Comparison of ENCODE assay signal across 29 mouse cellular contexts in the genomic region with DNA sequence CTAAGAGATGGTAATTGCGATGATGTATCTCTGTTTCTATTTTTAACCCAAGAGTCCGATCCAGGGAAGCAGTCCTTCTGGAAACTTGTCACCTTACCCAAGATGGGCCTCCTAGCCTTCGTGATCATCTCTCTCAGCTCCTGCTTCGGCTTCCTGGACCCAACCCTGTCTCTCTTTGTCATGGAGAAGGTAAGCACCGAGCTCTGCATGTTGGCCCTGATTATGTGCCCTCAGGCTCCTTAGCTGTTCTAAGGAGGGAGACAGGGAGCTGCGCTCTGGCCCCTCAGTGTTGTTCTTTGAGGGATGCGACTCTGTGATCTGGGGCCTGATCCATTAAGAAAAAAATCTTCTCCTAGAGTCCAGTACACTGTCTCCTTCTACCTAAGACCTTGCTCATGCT. TPM values are rescaled to one million over a fixed set of nuclear protein-coding genes. Genes with fewer than 3 reads are reported as not detected.
DNase-seq lines count a peak whose midpoint lies in the region; ATAC-seq lines count a peak whose summit lies in the region.
"Had no signal": no experiment of that assay in that cellular context is flagged by ENCODE, and none has a peak within 500 bp of the region (broad histone marks: within the 10 kb centered on the region; RNA-seq: fewer than 3 reads in every experiment).

No protein-coding gene starts in this region.

- no peak for ATAC-seq in heart, embryonic 12.5 days (ENCODE audit: insufficient number of reproducible peaks, low FRiP score)
- ATAC-seq in heart, embryonic 14.5 days (ENCODE audit: insufficient number of reproducible peaks, insufficient read depth, low FRiP score, low read depth) = 0 out of 2 replicates have a peak, but pooled peaks have one; percentile 13
- ATAC-seq: activated CD4-positive, CD25-positive, alpha-beta regulatory T cell, adult 4 months; CD4-positive, CD25-positive, alpha-beta regulatory T cell, adult 4 months had no signal

- intact Hi-C loops in heart, postnatal 10 days (cut with DNase I) = loop anchor here (1.0 to 10.0 kb wide), 4 partner anchors 161 to 489 kb away; no protein-coding TSS in a partner anchor

- no peak overlapping the region for H3K4me3 ChIP-seq in heart, embryonic 12.5 days
- H3K4me3 ChIP-seq in heart, embryonic 14.5 days (ENCODE audit: control insufficient read depth in 1 of 2, insufficient read depth in 1 of 2, low read depth in 1 of 2, low read length in 2 of 2) = no peak overlapping the region
- H3K4me3 ChIP-seq in heart, embryonic 10.5 days = no peak overlapping the region
- H3K4me3 ChIP-seq: embryonic facial prominence, embryonic 13.5 days; embryonic facial prominence, embryonic 15.5 days; erythroblast, embryonic 14.5 days; forebrain, embryonic 10.5 days; forebrain, embryonic 12.5 days had no signal

- H3K9ac ChIP-seq in heart, embryonic 12.5 days = peak overlapping the region; percentile 12; the same call in 1 of the 2 replicates
- no peak overlapping the region for H3K9ac ChIP-seq in heart, embryonic 14.5 days (ENCODE audit: low read length)
- H3K9ac ChIP-seq: embryonic facial prominence, embryonic 13.5 days; embryonic facial prominence, embryonic 15.5 days; forebrain, embryonic 12.5 days had no signal

- no peaks in the 10 kb centered on the region for H3K9me3 ChIP-seq in heart, embryonic 12.5 days (replicated peaks)
- H3K9me3 ChIP-seq in heart, embryonic 14.5 days (ENCODE audit: control insufficient read depth, low read length) = no peaks in the 10 kb centered on the region
- H3K9me3 ChIP-seq in heart, embryonic 10.5 days = no peaks in the 10 kb centered on the region
- H3K9me3 ChIP-seq: embryonic facial prominence, embryonic 13.5 days; embryonic facial prominence, embryonic 15.5 days; forebrain, embryonic 10.5 days; forebrain, embryonic 12.5 days had no signal

- no peak overlapping the region for H3K4me2 ChIP-seq in heart, embryonic 12.5 days
- H3K4me2 ChIP-seq in heart, embryonic 14.5 days (ENCODE audit: low read length) = no peak overlapping the region
- H3K4me2 ChIP-seq: embryonic facial prominence, embryonic 13.5 days; embryonic facial prominence, embryonic 15.5 days; forebrain, embryonic 12.5 days had no signal

- H3K4me1 ChIP-seq in heart, embryonic 12.5 days (replicated peaks) = 0 out of 2 replicates have a peak, but pooled peaks cover 3% of the 10 kb centered on the region
- H3K4me1 ChIP-seq in heart, embryonic 14.5 days (ENCODE audit: control insufficient read depth in 2 of 2, insufficient read depth in 2 of 2, low read length in 2 of 2) = no peaks in the 10 kb centered on the region; a peak in 1 of 4 replicates
- H3K4me1 ChIP-seq in heart, embryonic 10.5 days = 0 out of 2 replicates have a peak, but pooled peaks cover 5% of the 10 kb centered on the region
- H3K4me1 ChIP-seq: embryonic facial prominence, embryonic 13.5 days; embryonic facial prominence, embryonic 15.5 days had no signal

- WGBS in heart, embryonic 12.5 days = 68% methylated on average over 7 of the region's 7 CpGs
- WGBS in heart, embryonic 14.5 days = 61% methylated on average over 7 of the region's 7 CpGs
- 66% methylated on average over 7 of the region's 7 CpGs for WGBS in heart, embryonic 10.5 days

- H3K36me3 ChIP-seq in heart, embryonic 12.5 days = peaks cover 24% of the 10 kb centered on the region
- peaks cover 18% of the 10 kb centered on the region for H3K36me3 ChIP-seq in heart, embryonic 14.5 days (ENCODE audit: control insufficient read depth, insufficient read depth, low read length)
- peaks cover 8% of the 10 kb centered on the region; the same call in 1 of the 2 replicates for H3K36me3 ChIP-seq in heart, embryonic 10.5 days

- no peak for DNase-seq in heart, postnatal 10 days
- no peak for DNase-seq in heart, embryonic 10.5 days (ENCODE audit: low spot score)
- DNase-seq in adrenal gland, postnatal 36 days = no peak
- DNase-seq: adrenal gland, adult 8-10 months; adrenal gland, postnatal 14 days; B cell, adult 2 months; cerebellum, adult 11 months; cerebellum, adult 18-20 months; cerebellum, adult 8-10 months; cerebellum, adult 9-11 months; cerebellum, postnatal 14 days; cerebellum, postnatal 36 days; embryo, embryonic 11 days had no signal

- H3K27me3 ChIP-seq in heart, embryonic 12.5 days (replicated peaks) = no peaks in the 10 kb centered on the region
- no peaks in the 10 kb centered on the region for H3K27me3 ChIP-seq in heart, embryonic 14.5 days (ENCODE audit: control insufficient read depth, insufficient read depth, low read length)
- H3K27me3 ChIP-seq in heart, embryonic 10.5 days (ENCODE audit: insufficient read depth, poor library complexity, severe bottlenecking) = no peaks in the 10 kb centered on the region
- H3K27me3 ChIP-seq: CH12.LX; embryonic facial prominence, embryonic 13.5 days; embryonic facial prominence, embryonic 15.5 days; forebrain, embryonic 12.5 days had no signal

- H3K27ac ChIP-seq in heart, embryonic 12.5 days (ENCODE audit: poor library complexity, severe bottlenecking) = no peak overlapping the region
- no peak overlapping the region for H3K27ac ChIP-seq in heart, embryonic 14.5 days (replicated peaks in 1 of 2; ENCODE audit: control insufficient read depth in 1 of 2, insufficient read depth in 1 of 2, low read depth in 2 of 2, low read length in 2 of 2)
- H3K27ac ChIP-seq in heart, embryonic 10.5 days = no peak overlapping the region
- H3K27ac ChIP-seq: embryonic facial prominence, embryonic 13.5 days; embryonic facial prominence, embryonic 15.5 days; forebrain, embryonic 10.5 days; forebrain, embryonic 12.5 days had no signal

RNA-seq across cellular contexts. Expression of gene Slc18b1, which starts 19.5 kb away (rescaled TPM):
- polyA plus RNA-seq in heart, embryonic 12.5 days (2016; fragmentation: Nextera tagmentation; extraction: Ambion mirVana) = 6.6 and 9.5 TPM in 2 replicates
- total RNA-seq in heart, postnatal 10 days (2021) = 10 to 100 TPM; 13.1 to 14.9 TPM
- 9.3 and 11.4 TPM in 2 replicates for polyA plus RNA-seq in heart, embryonic 14.5 days (2014; fragmentation: Nextera tagmentation; extraction: Ambion mirVana)
- polyA plus RNA-seq in heart, embryonic 10.5 days (2016; fragmentation: Nextera tagmentation; extraction: Ambion mirVana) = 5.6 and 7.1 TPM in 2 replicates
- 10 to 100 TPM; 29.5 to 33.6 TPM for total RNA-seq in adrenal gland, postnatal 36 days (2021)
- total RNA-seq: CH12.LX, MEL had no signal
- polyA plus RNA-seq: CD4-positive, CD25-positive, alpha-beta regulatory T cell, adult 4 months had no signal

RNA-seq across cellular contexts. Expression of gene Rps12, which starts 29.2 kb away (rescaled TPM):
- 97.0 and 101 TPM in 2 replicates for polyA plus RNA-seq in heart, embryonic 12.5 days (2016; fragmentation: Nextera tagmentation; extraction: Ambion mirVana)
- 100 to 1,000 TPM; 272 to 393 TPM for total RNA-seq in heart, postnatal 10 days (2021)
- polyA plus RNA-seq in heart, embryonic 14.5 days (2014; fragmentation: Nextera tagmentation; extraction: Ambion mirVana) = 113 and 122 TPM in 2 replicates
- 94.5 and 118 TPM in 2 replicates for polyA plus RNA-seq in heart, embryonic 10.5 days (2016; fragmentation: Nextera tagmentation; extraction: Ambion mirVana)
- 100 to 1,000 TPM; 451 to 467 TPM for total RNA-seq in adrenal gland, postnatal 36 days (2021)

RNA-seq across cellular contexts. Expression of gene Vnn3, which starts 35.0 kb away (rescaled TPM):
- not detected in 2 replicates for polyA plus RNA-seq in heart, embryonic 12.5 days (2016; fragmentation: Nextera tagmentation; extraction: Ambion mirVana)
- not detected for total RNA-seq in heart, postnatal 10 days (2021)
- 0.15 and 0.43 TPM in 2 replicates for polyA plus RNA-seq in heart, embryonic 14.5 days (2014; fragmentation: Nextera tagmentation; extraction: Ambion mirVana)
- not detected in 2 replicates for polyA plus RNA-seq in heart, embryonic 10.5 days (2016; fragmentation: Nextera tagmentation; extraction: Ambion mirVana)
- 10 to 100 TPM in 1 of 2 experiments, 1 to 10 TPM in 1; 8.5 to 77.2 TPM for total RNA-seq in adrenal gland, postnatal 36 days (2021)
- total RNA-seq: CH12.LX; common myeloid progenitor, adult 5-6 weeks; ES-E14; MEL had no signal
- polyA plus RNA-seq: activated CD4-positive, CD25-positive, alpha-beta regulatory T cell, adult 4 months; embryonic facial prominence, embryonic 11.5 days; embryonic facial prominence, embryonic 13.5 days; erythroblast, embryonic 14.5 days; forebrain, embryonic 10.5 days; forebrain, embryonic 12.5 days; forebrain, embryonic 14.5 days; forebrain, embryonic 16.5 days had no signal
